Mouse (Mus musculus) induced T-regulatory cell, adult 2 months (primary cell): Measurements from ENCODE around the gene Ryr1.
"Not testable (repeated sequence)": the region's sequence is repeated elsewhere in the genome, so short reads cannot be mapped to it uniquely, and the experiment has no call there.

Experiments
- DNase-seq: peaks from one replicate; pipeline ENCODE4 v3.0.0-alpha.2; 2012; ENCODE audit warnings: low read depth

Gene Ryr1

GRCm38 (mm10) chr7:29084411-29084810 lies 40.6 kb downstream of the Ryr1 start:
- DNase-seq = no peak

- DNase-seq = no peak
Observed at GRCm38 (mm10) chr7:29079419-29079950, 45.5 kb downstream of the Ryr1 start.

GRCm38 (mm10) chr7:29076977-29077376 lies 48.0 kb downstream of the Ryr1 start:
- DNase-seq = no peak

- DNase-seq = no peak
Observed at GRCm38 (mm10) chr7:29075208-29075607, 49.8 kb downstream of the Ryr1 start.

GRCm38 (mm10) chr7:29072689-29073088 lies 52.3 kb downstream of the Ryr1 start:
- DNase-seq = peak; percentile 30

- DNase-seq = no peak
Observed at GRCm38 (mm10) chr7:29071169-29071891, 53.6 kb downstream of the Ryr1 start.

- no peak for DNase-seq
Observed at GRCm38 (mm10) chr7:29070364-29071168, 54.4 kb downstream of the Ryr1 start.

GRCm38 (mm10) chr7:29067758-29068157 lies 57.2 kb downstream of the Ryr1 start:
- peak; percentile 19 for DNase-seq

- not testable (repeated sequence) for DNase-seq
Observed at GRCm38 (mm10) chr7:29063476-29063875, 61.5 kb downstream of the Ryr1 start.

- no peak for DNase-seq
Observed at GRCm38 (mm10) chr7:29061522-29062037, 63.4 kb downstream of the Ryr1 start.

- no peak for DNase-seq
Observed at GRCm38 (mm10) chr7:29059445-29059844, 65.5 kb downstream of the Ryr1 start.

GRCm38 (mm10) chr7:29052821-29053220 lies 72.2 kb downstream of the Ryr1 start:
- no peak for DNase-seq

GRCm38 (mm10) chr7:29050797-29051196 lies 74.2 kb downstream of the Ryr1 start:
- DNase-seq = peak; percentile 80

- no peak for DNase-seq
Observed at GRCm38 (mm10) chr7:29048615-29049014, 76.4 kb downstream of the Ryr1 start.

GRCm38 (mm10) chr7:29048070-29048469 lies 76.9 kb downstream of the Ryr1 start:
- peak; percentile 46 for DNase-seq

- no peak for DNase-seq
Observed at GRCm38 (mm10) chr7:29046533-29046932, 78.4 kb downstream of the Ryr1 start.

- DNase-seq = no peak
Observed at GRCm38 (mm10) chr7:29044302-29044701, 80.7 kb downstream of the Ryr1 start.

- no peak for DNase-seq
Observed at GRCm38 (mm10) chr7:29043674-29044057, 81.3 kb downstream of the Ryr1 start.

GRCm38 (mm10) chr7:29043016-29043673 lies 81.8 kb downstream of the Ryr1 start:
- no peak for DNase-seq

- DNase-seq = peak; percentile 39
Observed at GRCm38 (mm10) chr7:29041194-29041593, 83.8 kb downstream of the Ryr1 start.

GRCm38 (mm10) chr7:29039985-29040661 lies 84.9 kb downstream of the Ryr1 start:
- DNase-seq = peak; percentile 50

- peak; percentile 98 for DNase-seq
Observed at GRCm38 (mm10) chr7:29039604-29039984, 85.4 kb downstream of the Ryr1 start.
